Mouse (Mus musculus): ENCODE results near the gene Gga1. TPM values are rescaled to one million over a fixed set of nuclear protein-coding genes. Genes with fewer than 3 reads are reported as not detected.

Gene Gga1
- 11.9 and 12.3 TPM in 2 replicates for total RNA-seq (2017)

GRCm38 (mm10) chr15:78876991-78877809, at the start of gene Gga1:
Gga1 (plus strand) TSS chr15:78877190.
- ATAC-seq (replicated peaks in 1 of 2; ENCODE audit: insufficient read depth in 1 of 2, low FRiP score in 2 of 2, low TSS enrichment in 1 of 2, low read depth in 1 of 2, poor library complexity in 2 of 2, severe bottlenecking in 2 of 2): peak; percentile 77 to 79

GRCm38 (mm10) chr15:78828315-78828714, 48.7 kb upstream of the Gga1 start:
- peak in 1 of 2 experiments; percentile 30; a peak in 1 of 4 replicates for ATAC-seq (replicated peaks in 1 of 2; ENCODE audit: insufficient read depth in 1 of 2, low FRiP score in 2 of 2, low TSS enrichment in 1 of 2, low read depth in 1 of 2, poor library complexity in 2 of 2, severe bottlenecking in 2 of 2)

GRCm38 (mm10) chr15:78829636-78830035, 47.4 kb upstream of the Gga1 start:
- no peak for ATAC-seq (replicated peaks in 1 of 2; ENCODE audit: insufficient read depth in 1 of 2, low FRiP score in 2 of 2, low TSS enrichment in 1 of 2, low read depth in 1 of 2, poor library complexity in 2 of 2, severe bottlenecking in 2 of 2)

- ATAC-seq (replicated peaks in 1 of 2; ENCODE audit: insufficient read depth in 1 of 2, low FRiP score in 2 of 2, low TSS enrichment in 1 of 2, low read depth in 1 of 2, poor library complexity in 2 of 2, severe bottlenecking in 2 of 2): no peak
Measured at GRCm38 (mm10) chr15:78830742-78831719, 46.0 kb upstream of the Gga1 start.

- no peak for ATAC-seq (replicated peaks in 1 of 2; ENCODE audit: insufficient read depth in 1 of 2, low FRiP score in 2 of 2, low TSS enrichment in 1 of 2, low read depth in 1 of 2, poor library complexity in 2 of 2, severe bottlenecking in 2 of 2)
Measured at GRCm38 (mm10) chr15:78831720-78832657, 45.0 kb upstream of the Gga1 start.

- ATAC-seq (replicated peaks in 1 of 2; ENCODE audit: insufficient read depth in 1 of 2, low FRiP score in 2 of 2, low TSS enrichment in 1 of 2, low read depth in 1 of 2, poor library complexity in 2 of 2, severe bottlenecking in 2 of 2): no peak
Measured at GRCm38 (mm10) chr15:78832701-78833123, 44.3 kb upstream of the Gga1 start.

- ATAC-seq (replicated peaks in 1 of 2; ENCODE audit: insufficient read depth in 1 of 2, low FRiP score in 2 of 2, low TSS enrichment in 1 of 2, low read depth in 1 of 2, poor library complexity in 2 of 2, severe bottlenecking in 2 of 2): no peak; a peak in 1 of 4 replicates
Measured at GRCm38 (mm10) chr15:78833582-78833981, 43.4 kb upstream of the Gga1 start.

GRCm38 (mm10) chr15:78834233-78835005, 42.6 kb upstream of the Gga1 start:
- no peak for ATAC-seq (replicated peaks in 1 of 2; ENCODE audit: insufficient read depth in 1 of 2, low FRiP score in 2 of 2, low TSS enrichment in 1 of 2, low read depth in 1 of 2, poor library complexity in 2 of 2, severe bottlenecking in 2 of 2)

- ATAC-seq (replicated peaks in 1 of 2; ENCODE audit: insufficient read depth in 1 of 2, low FRiP score in 2 of 2, low TSS enrichment in 1 of 2, low read depth in 1 of 2, poor library complexity in 2 of 2, severe bottlenecking in 2 of 2): peak; percentile 27 to 53; a peak in 1 of 4 replicates
Measured at GRCm38 (mm10) chr15:78835200-78836085, 41.5 kb upstream of the Gga1 start.

GRCm38 (mm10) chr15:78836086-78836621, 40.8 kb upstream of the Gga1 start:
- no peak for ATAC-seq (replicated peaks in 1 of 2; ENCODE audit: insufficient read depth in 1 of 2, low FRiP score in 2 of 2, low TSS enrichment in 1 of 2, low read depth in 1 of 2, poor library complexity in 2 of 2, severe bottlenecking in 2 of 2)

- ATAC-seq (replicated peaks in 1 of 2; ENCODE audit: insufficient read depth in 1 of 2, low FRiP score in 2 of 2, low TSS enrichment in 1 of 2, low read depth in 1 of 2, poor library complexity in 2 of 2, severe bottlenecking in 2 of 2): no peak
Measured at GRCm38 (mm10) chr15:78839744-78840143, 37.2 kb upstream of the Gga1 start.

- no peak for ATAC-seq (replicated peaks in 1 of 2; ENCODE audit: insufficient read depth in 1 of 2, low FRiP score in 2 of 2, low TSS enrichment in 1 of 2, low read depth in 1 of 2, poor library complexity in 2 of 2, severe bottlenecking in 2 of 2)
Measured at GRCm38 (mm10) chr15:78840241-78840640, 36.7 kb upstream of the Gga1 start.

GRCm38 (mm10) chr15:78840751-78841150, 36.2 kb upstream of the Gga1 start:
- no peak for ATAC-seq (replicated peaks in 1 of 2; ENCODE audit: insufficient read depth in 1 of 2, low FRiP score in 2 of 2, low TSS enrichment in 1 of 2, low read depth in 1 of 2, poor library complexity in 2 of 2, severe bottlenecking in 2 of 2)

- ATAC-seq (replicated peaks in 1 of 2; ENCODE audit: insufficient read depth in 1 of 2, low FRiP score in 2 of 2, low TSS enrichment in 1 of 2, low read depth in 1 of 2, poor library complexity in 2 of 2, severe bottlenecking in 2 of 2): no peak
Measured at GRCm38 (mm10) chr15:78841161-78841790, 35.7 kb upstream of the Gga1 start.
